Mouse (Mus musculus) spleen, embryonic (tissue): ENCODE results near the gene Dcaf17.

Experiments used
- CTCF ChIA-PET: fragments of 350-600 bp; sonication (Branson Sonifier 250); formaldehyde crosslinking; loops from one replicate; lab custom pipeline; 2022; lab: Charles Lee

Dcaf17 gene

DNA sequence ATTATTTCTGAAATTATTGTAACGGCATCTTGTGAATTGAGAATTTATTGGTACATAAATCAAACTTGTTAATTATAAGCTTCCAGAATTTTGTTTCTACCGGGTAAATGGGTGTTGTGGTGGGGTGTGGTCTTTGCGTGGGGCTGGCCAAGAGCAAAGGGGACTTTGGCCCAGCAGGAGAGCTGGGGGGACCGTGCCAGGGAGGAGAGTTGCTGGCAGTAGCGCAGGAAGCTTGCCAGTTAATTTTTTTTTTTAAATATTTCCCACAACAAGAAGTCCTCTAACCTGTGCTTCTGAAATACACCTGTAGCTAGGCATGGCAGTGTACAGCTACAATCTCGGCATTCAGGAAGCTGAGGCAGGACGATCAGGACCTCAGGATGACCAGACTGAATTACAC is 4.6 kb upstream of the Dcaf17 start:
- CTCF ChIA-PET: interaction anchor here (0.6 kb wide), 2 partner anchors 273 to 915 kb away, joined by 3 read pairs; no protein-coding TSS in a partner anchor

DNA sequence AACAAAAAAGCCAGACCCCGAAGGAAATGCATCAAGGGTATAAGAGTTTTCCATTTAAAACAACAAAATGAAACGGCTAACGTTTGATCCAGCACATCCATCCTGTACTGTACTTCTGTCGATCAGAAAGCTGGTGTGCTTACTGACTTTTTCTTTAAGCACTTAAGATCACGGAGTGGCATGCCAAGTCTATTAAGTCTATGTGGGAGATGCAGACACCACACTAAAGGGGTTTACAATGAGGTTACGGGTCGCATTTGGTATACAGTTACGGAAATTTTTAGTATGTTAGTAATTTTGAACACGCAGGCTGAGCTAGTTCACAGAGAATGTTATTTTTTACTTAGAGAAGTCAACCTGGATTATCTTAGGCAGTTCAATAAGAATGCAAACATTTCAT is 412 bp upstream of the Dcaf17 start:
- CTCF ChIA-PET: no interaction called here

DNA sequence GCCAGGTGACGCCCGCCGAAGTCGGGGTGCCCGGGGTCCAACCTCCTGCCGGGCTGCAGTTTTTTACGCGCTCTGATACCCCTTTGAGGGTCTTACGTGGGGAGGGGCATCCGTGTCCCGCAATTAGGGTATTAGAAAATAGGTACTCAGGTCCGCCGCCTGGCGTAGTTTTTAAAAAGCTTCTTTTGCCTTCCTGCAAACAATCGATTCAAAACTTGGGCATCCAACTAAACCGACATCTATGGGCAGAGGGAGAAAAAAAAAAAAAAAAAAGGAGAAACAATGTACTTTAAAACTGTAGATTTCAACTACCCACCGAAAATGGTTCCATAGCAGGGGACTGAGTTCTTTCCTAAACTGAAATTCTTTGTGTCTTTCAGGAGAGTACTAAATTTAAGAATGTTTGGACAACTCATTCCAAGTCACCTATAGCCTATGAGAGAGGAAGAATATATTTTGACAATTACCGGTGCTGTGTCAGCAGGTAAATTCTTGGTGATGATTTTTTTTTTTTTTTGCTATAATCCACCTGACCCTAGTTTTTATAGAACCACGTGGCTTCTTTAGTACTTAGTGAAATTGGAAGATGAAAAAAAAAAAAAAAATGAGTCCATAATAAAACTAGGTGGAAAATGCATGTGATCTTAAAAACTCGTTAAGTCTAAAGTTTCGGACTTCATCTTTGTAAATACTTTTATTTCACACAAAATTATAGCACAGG is 1.1 kb downstream of the Dcaf17 start:
- CTCF ChIA-PET: interaction anchor here (0.6 kb wide), 1 partner anchor 352 kb away, joined by 3 read pairs; no protein-coding TSS in a partner anchor

DNA sequence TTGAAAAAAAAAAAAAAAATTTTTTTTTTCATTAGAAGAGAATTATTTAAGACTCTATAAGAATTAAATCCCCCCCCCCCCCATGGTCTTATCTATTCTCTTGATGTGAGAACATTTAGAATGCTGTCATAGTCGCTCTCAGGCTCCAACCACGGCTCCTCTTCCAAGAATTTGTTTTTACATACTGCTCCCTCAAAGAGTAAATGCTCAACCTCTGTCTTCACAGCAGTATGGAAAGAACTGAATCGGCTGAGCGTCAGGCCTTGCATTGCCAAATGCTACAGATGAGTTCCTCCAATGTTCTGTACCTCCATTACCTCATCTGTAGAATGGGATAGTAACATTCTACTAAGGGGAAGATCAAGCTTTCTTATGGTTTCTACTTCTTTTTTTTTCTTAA is 16.5 kb downstream of the Dcaf17 start:
- CTCF ChIA-PET: no interaction called here

DNA sequence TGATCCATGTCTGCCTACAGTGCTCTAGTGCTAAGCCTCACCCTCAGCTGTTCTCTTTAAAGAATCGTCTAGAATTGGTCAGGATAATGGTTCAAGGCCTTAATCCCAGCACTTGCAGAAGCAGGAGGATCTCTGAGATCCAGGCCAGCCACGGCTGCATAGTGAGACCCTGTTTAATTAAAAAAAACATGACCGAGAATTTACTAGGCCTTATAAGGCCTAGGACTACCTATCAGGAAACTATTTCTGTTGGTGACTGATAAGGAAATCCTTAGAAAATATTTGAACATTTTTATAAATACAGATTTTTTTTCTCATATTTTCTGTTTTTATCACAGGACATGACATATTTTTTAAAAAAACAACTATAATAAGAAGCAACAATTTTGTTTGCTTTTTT is 18.2 kb downstream of the Dcaf17 start:
- CTCF ChIA-PET: no interaction called here

DNA sequence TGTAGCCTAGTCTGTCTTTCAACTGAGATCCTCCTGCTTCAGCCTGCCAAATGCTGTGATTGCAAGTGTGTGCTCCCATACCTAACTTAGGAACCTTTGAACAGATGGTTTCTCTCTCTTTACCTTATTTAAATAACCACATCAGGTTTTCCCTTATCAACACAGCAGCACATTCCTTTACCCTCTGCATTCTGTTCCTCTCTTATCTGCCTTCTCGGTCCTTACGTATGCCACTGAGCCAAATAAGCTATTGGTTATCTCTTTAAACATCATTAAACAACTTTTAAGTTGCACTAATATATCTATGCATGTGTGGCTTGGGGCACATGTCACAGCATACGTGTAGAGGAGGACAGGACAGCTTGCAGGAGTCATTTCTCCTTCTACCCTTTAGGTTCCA is 18.7 kb downstream of the Dcaf17 start:
- CTCF ChIA-PET: no interaction called here

DNA sequence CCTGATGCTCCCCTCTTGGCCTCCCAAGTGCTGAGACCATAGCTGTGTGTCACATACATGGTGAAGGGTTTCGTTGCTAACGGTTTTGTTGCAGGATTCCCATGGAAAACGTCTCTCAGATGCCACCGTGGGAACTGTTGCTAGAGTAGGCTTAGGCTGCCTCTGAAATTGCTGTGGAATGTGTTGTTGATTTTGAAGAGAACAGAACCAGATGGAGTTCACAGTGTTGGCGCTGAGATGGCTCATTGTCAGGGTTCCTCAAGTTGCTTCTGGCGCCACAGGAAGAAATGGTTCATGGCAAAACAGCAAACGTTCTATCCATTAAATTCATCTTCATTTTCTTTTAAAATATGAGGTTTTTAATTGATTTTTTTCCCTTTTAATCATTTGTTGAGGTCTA is 27.3 kb downstream of the Dcaf17 start:
- CTCF ChIA-PET: no interaction called here

DNA sequence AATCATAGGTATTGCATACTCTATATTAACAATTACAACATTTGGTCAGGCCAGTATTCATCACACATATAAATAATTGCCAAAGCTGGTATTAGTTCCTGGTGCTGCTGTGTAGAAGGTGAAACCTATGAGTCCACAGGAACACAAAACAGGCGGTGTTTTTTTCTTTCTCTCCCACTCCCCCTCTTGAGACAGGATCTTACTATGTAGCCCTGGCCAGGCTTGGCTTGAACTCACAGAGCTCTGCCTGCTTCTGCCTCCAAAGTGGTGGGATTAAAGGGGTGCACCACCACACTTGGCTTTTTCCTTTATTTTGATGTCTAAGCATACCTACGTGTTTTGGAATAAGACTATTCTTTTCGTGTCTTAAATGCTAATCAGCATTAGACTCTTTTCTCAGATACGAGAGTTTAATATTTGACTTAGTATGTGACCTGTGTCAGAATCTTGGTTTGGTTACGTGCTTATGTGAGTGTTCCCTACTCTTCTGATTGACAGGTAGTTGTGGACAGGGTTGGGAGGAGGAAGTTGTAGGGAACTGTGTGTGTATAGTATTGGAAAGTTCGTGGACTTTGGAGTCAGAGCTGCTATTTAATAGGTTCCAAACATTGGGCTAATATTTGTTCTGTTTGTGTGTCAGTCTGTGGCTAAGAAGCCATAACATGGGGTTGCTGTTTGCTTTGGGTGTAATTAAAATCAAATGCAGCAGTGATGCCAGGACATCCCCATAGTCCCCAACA is 28.5 kb downstream of the Dcaf17 start:
- CTCF ChIA-PET: no interaction called here

DNA sequence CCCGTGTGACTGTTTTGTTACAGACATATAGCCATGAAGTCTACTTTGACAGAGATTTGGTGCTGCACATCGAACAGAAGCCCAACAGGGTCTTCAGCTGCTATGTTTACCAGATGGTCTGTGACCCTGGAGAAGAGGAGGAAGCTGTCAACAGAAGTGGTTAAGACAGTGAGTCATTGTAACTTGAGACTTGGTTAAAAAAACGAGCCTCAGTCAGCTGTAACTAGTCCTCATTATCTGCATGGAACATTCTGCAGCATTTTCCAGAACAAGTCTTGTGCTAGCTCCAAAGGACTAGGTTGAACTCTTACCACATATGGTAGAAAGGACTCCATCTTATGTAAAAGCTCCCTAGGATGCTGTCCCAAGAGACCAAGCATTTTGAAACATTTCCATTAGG is 34.6 kb downstream of the Dcaf17 start:
- CTCF ChIA-PET: interaction anchor here (0.6 kb wide), 1 partner anchor 123 kb away, joined by 5 read pairs; no protein-coding TSS in a partner anchor

DNA sequence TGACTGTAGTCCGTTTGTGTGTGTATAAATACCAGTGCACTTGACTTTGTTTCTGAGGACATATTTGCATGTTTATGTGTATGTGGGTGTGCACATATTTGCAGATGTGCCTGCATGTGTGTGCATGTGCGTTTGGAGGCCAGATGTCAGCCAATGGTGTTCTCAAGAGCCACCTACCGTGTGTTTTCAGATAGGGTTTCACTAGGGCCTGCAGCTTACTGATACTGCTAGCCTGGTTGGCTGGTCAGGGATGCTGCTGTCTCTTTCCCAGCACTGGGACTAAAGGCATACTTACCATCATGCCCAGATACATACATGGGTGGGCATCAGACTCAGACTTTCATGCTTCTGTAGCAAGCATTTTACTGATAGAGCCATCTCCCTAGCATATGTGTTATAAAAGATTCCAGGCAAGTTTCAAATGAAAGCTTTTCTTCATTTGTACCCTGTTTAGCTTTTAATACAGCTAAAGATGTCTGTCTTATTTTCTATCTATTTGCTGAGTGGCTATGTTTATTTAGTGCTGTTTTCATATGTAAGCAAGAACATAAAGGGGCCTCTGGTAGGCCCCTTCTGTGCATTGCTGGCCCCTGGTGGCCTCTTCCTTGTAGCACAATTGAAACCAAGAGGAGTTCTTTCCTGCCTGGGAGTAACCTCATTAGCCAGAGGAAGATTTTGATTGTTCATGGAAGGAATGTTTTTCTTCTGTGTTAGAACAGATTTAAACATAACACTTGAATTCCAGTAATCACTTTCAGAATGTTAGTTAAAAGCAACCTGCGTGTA is 35.7 kb downstream of the Dcaf17 start:
- CTCF ChIA-PET: interaction anchor here (0.6 kb wide), 1 partner anchor 124 kb away, joined by 5 read pairs; no protein-coding TSS in a partner anchor

DNA sequence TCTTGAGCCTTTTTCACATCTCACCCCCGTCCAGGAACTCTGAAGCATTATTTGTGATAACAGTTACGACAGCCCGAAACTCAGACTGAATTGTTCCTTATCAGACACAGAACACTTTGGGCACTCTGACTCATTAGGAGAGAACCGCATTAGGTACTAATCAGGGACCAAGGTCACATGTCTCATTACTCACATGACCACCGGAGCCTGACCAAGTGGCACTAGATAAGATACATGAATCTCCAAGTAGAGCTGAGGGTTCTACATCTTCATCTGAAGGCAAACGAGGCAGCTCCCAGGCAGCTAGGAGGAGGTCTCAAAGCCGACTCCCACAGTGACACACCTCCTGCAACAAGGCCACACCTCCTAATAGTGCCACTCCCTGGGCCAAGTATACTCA is 41.0 kb downstream of the Dcaf17 start:
- CTCF ChIA-PET: no interaction called here

DNA sequence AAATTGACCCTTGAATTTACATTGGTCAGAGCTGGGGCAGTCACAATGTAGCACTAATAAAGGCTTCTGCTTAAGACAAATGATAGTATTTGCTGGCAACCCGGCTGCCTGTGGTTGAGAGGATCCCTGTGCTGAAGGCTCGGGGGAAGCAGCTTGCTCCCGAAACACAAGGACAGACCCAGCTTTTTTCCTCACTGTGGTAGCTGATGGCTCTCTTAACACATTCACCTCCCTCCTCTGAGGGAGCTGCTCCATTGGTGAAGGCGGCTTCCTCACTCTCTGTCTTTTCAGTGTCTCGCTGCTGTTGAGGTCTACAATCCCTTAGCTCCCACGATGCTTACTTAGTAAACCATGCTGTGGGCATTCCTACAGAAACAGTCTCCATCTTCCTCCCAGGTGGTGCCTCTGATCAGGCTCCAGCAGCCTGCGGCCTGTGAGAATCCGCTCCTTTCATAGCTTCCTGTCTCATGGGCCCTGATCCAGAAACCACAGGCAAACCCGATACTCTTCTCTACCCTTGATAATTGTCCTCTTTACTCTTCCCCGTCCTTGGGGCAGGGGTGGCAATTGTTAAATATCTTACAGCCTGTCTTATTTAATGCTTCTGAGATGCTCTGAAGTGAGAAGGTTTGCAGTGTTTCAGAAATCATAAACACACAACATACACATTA is 47.6 kb downstream of the Dcaf17 start:
- CTCF ChIA-PET: interaction anchor here (0.5 kb wide), 1 partner anchor 99 kb away, joined by 3 read pairs; no protein-coding TSS in a partner anchor

DNA sequence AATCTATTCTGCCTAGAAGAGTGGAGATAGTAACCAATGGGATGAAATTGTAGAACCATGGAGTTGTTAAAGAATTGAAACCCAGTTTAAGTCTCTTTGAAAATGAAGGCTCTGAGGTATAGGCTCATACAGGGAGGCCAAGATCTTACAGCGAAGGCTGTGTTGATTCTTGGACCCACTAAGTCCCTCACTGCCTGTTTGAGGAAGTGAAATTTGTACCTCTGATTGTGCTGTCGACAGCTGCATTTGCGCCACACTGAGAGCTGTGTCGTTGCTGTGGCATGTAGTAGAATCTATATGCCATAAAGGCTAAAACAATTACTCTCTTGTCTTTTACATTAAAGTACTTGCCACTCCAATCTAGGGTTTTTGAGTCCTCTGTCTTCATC is 48.2 kb downstream of the Dcaf17 start:
- CTCF ChIA-PET: no interaction called here

DNA sequence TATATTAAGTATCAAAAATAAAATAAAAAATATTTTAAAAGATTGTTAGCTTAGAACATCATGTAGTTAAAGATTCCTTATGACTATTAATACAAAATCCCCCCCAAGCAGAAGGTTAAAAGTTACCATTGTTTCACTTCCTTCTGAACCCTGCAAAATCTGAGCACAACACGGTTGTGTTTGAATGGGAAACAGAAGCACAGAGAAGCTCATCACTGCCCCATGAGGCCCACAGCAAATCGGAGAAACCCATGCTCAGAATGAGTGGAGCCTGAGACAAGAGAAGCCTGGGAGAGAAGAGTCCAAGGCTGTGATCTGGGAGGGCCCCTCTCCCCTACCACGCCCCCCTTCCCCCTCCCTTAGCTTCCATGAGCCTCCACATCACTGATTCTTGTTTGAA is 49.6 kb downstream of the Dcaf17 start:
- CTCF ChIA-PET: interaction anchor here (0.6 kb wide), 1 partner anchor 11 kb away, joined by 3 read pairs; no protein-coding TSS in a partner anchor

DNA sequence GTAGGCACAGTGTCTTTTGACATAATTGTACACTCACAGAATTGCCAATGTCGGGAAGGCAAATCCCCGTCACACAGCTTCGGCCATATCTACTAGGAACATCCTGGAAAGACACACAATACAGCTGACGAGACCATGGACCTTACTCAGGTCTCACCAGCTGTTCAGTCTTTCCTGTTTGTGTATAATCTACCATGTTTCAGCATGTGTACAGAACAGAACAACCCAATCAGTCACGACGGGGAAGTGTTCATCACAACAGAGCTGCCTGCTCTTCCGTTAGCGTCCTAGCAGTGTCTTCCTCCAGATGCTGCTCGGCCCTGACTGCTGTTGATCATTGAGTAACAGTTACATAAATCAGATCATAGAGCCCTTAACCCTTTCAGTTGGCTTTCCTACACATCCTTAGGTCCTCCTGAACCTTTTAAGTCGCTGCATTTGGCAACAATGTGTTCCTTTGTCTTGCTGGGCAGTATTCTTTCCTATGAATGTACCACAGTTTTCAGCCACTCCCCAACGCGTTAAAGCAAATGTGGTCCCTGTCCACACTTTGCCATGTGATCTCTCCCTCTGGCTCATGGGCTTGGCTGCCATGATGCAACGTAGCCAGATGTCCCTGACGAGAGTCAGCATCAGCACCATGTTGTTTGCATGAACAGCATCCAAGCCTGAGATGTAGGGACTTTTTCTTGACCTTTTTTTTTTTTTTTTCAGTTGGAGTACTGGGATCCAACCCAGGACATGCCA is 50.5 kb downstream of the Dcaf17 start:
- CTCF ChIA-PET: interaction anchor here (0.6 kb wide), 1 partner anchor 12 kb away, joined by 3 read pairs; no protein-coding TSS in a partner anchor

DNA sequence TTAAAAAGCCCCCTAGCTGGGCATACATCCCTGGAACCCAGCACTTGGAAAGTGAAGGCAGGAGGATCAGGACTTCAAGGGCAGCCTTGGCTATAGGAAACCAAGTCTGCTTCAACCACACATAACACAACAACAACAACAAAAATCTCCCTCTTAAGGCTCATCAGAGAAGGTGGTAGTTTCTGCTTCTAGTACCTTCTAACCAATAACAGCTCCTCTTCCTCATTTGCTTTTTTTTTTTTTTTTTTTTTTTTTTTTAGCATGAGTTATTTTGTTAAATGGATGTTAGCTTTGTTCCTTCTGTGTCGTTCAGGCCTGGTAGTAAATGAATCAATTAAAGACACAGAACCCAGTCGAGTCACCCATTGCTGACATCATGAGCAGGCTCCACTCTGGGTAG is 52.1 kb downstream of the Dcaf17 start:
- CTCF ChIA-PET: interaction anchor here (0.6 kb wide), 3 partner anchors 23 to 218 kb away, joined by 3 to 5 read pairs (median 4); no protein-coding TSS in a partner anchor

DNA sequence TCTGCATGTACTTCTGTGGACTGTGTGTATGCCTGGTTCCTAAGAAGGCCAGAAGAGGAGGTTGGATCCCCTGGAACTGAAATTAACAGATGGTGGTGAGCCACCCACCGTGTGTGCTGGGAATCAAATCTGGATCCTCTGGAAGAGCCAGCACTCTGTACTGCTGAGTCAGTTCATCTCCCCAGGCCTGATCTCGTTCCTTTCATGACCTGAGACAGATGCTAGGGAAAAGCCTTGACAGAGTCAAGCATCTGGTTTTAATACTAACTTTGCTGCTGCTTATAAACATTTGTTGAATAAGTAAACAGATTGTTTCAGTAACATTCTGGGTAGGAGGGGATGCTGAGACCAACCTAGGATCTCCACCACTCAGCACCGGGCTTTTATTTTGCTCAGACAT is 53.4 kb downstream of the Dcaf17 start:
- CTCF ChIA-PET: no interaction called here

DNA sequence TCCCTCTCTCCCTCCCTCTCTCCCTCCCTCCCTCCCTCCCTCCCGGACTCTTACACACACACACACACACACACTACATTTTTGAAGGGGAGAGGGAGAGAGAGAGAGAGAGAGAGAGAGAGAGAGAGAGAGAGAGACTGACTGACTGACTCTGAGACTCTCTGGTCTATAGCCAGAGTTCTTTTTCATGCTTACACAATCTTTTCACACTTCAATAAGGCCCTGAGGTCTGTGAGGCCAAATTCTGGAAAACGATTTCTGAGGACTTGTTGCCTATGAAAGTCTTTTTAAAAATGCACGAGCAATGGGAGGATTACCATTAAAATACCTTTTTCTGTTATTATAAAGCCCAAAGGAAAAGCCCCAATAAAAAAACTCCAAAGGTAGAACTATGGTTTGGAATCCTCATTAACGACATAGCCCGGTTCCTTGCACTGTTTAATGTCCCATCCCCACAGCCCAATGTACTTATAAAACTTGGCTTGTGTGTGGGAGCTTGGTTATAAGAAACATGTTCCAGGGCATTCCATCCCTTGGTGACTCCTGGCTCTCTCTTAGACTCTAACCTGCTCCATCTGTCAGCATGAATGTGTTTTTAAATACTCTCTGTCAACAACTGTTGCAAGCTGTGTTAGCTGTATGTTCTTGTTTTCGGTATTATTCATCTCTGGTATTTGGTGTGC is 58.5 kb downstream of the Dcaf17 start:
- CTCF ChIA-PET: interaction anchor here (0.7 kb wide), 1 partner anchor 419 kb away, joined by 11 read pairs; no protein-coding TSS in a partner anchor

DNA sequence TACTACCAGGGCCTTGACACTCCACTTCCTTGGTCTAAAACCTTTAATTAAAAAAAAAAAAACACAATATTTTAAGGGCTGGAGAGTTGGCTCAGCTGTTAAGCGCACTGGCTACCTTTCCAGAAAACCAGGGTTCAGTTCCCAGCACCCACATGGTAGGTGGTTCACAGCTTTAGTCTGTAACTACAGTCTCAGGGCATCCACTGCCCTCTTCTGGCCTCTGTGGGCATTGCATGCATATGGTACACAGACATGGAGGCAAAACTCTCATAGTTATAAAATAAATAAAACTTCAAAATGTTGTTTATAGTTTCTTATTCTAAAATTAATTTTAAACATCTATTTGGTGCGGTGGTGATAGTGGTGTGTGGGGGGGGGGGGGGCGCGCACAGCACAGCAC is 61.0 kb downstream of the Dcaf17 start:
- CTCF ChIA-PET: interaction anchor here (0.6 kb wide), 1 partner anchor 1180 kb away, joined by 3 read pairs; no protein-coding TSS in a partner anchor
